Mouse (Mus musculus) left cerebral cortex, postnatal 10 days (tissue): Measurements from ENCODE around the gene Gbx2. TPM values are rescaled to one million over a fixed set of nuclear protein-coding genes. Genes with fewer than 3 reads are reported as not detected.

Experiments used
- total RNA-seq, 2 experiments: library from RNA; stranded (reverse); gene quantifications; 2 replicates each; pipeline ENCODE4 v1.2.3; 2021

Gbx2 gene
- total RNA-seq, 2 experiments from 2014 or later = 0.20 to 0.64 TPM

Other genes with a start within 250 kb of the Gbx2 start
- 1 to 10 TPM; 1.4 to 1.8 TPM for gene Asb18, start 83.5 kb upstream of the Gbx2 start, total RNA-seq
- gene Iqca, start 222.2 kb upstream of the Gbx2 start, total RNA-seq = under 1 TPM; 0.34 to 0.51 TPM